Mouse (Mus musculus): ENCODE results near the gene Ints1. TPM values are rescaled to one million over a fixed set of nuclear protein-coding genes. Genes with fewer than 3 reads are reported as not detected.
A peak's percentile ranks its signal among the peaks of the same experiment; 100 is the strongest.

The Ints1 gene
- 103 and 119 TPM in 2 replicates for total RNA-seq (2014; rRNA removed)
- 22.4 TPM in 2 replicates for polyA plus RNA-seq (2015; fragmentation: Nextera tagmentation; extraction: Ambion mirVana)

DNA sequence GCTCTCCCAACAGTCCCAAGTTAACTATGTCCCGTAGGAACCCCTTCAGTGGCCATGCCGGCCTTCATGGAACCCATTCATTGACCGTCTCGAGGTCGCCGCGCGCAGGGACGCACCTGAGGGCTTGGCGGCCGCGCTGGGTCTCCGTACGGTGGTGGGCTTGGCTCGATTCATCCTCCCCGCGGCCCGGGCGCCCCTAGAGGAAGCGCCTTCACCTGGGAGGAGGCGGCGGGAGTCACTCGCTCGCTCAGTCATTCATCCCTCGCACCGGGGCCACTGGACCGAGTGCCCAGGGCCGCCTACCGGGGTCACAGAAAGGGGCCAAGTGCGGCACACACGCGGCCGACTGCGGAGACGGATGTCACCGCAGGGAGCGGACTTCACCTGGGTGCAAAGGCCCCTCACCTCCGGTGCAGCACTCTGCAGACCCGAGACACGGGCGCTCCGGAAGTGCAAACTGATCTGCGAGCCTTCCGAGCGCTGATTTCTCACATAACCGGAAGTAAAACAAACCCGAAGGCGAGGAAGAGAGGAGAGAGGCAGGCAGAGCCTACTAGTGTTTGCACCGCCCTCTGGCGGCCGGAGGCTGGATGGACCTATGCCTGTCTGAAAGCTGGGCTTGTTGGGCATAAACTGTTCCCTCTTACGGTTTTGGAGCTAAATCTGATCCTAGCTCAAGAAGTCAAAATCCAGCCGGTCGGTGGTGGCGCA lies at the start of gene Ints1:
Ints1 (minus strand) TSS at position 459 of the 711 bp plus-strand sequence.
- Histone ChIP-seq H3K27ac (ENCODE audit: low read depth, low read length) (peak within 1 kb of the TSS; percentile 45), H3K9me3 (ENCODE audit: low read length) (no peaks in the 10 kb centered on the region), H3K4me2 (ENCODE audit: low read depth) (peak within 1 kb of the TSS; percentile 90), H3K36me3 (ENCODE audit: insufficient read depth) (peaks cover 35% of the 10 kb centered on the region), H3K4me3 (ENCODE audit: low read depth, low read length) (peak within 1 kb of the TSS; percentile 93), H3K27me3 (ENCODE audit: insufficient read depth, low read length) (no peaks in the 10 kb centered on the region), H3K9ac (peak within 1 kb of the TSS; percentile 87), H3K4me1 (ENCODE audit: insufficient read depth) (no peaks in the 10 kb centered on the region)
- peak; percentile 98 for TF ChIP-seq CTCF (IDR thresholded peaks at IDR 0.05; ENCODE audit: low read depth)
- ATAC-seq, result peak; percentile 99
- DNase-seq, result peak; percentile 96
- WGBS, result 1% methylated on average over 55 of the region's 55 CpGs

DNA sequence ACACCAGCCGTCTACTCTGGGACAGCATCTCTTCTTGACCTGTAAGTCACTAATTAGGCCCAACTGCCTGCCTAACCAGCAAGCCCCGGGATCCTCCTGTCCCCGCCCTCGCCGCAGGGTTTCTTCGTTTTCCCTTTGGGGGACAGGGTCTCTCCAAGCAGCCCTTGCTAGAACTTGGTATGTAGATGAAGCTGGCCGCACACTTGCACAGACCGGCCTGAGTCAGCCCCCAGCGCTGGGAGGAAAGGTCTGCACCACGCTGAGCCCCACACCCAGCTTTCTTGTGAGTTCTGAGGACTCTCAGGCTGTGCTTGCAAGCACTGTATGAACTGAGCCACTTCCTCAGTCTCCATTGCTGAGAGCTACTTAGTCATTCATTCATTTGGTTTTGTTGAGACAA lies 49.1 kb upstream of the Ints1 start:
- no peak for DNase-seq
- TF ChIP-seq CTCF (IDR thresholded peaks at IDR 0.05; ENCODE audit: low read depth), result no peak
- WGBS, result 91% methylated on average over 10 of the region's 10 CpGs
- peaks cover 28% of the 10 kb centered on the region for H3K36me3 ChIP-seq (ENCODE audit: insufficient read depth)
- H3K4me3 ChIP-seq (ENCODE audit: low read depth, low read length), result no peak overlapping the region
- H3K9me3 ChIP-seq (ENCODE audit: low read length), result no peaks in the 10 kb centered on the region
- H3K4me2 ChIP-seq (ENCODE audit: low read depth), result peak overlapping the region; percentile 81; the same call in 1 of the 2 replicates
- no peaks in the 10 kb centered on the region for H3K27me3 ChIP-seq (ENCODE audit: insufficient read depth, low read length)
- H3K4me1 ChIP-seq (ENCODE audit: insufficient read depth), result peaks cover 11% of the 10 kb centered on the region
- H3K9ac ChIP-seq, result no peak overlapping the region
- H3K27ac ChIP-seq (ENCODE audit: low read depth, low read length), result no peak overlapping the region
- no peak for ATAC-seq

DNA sequence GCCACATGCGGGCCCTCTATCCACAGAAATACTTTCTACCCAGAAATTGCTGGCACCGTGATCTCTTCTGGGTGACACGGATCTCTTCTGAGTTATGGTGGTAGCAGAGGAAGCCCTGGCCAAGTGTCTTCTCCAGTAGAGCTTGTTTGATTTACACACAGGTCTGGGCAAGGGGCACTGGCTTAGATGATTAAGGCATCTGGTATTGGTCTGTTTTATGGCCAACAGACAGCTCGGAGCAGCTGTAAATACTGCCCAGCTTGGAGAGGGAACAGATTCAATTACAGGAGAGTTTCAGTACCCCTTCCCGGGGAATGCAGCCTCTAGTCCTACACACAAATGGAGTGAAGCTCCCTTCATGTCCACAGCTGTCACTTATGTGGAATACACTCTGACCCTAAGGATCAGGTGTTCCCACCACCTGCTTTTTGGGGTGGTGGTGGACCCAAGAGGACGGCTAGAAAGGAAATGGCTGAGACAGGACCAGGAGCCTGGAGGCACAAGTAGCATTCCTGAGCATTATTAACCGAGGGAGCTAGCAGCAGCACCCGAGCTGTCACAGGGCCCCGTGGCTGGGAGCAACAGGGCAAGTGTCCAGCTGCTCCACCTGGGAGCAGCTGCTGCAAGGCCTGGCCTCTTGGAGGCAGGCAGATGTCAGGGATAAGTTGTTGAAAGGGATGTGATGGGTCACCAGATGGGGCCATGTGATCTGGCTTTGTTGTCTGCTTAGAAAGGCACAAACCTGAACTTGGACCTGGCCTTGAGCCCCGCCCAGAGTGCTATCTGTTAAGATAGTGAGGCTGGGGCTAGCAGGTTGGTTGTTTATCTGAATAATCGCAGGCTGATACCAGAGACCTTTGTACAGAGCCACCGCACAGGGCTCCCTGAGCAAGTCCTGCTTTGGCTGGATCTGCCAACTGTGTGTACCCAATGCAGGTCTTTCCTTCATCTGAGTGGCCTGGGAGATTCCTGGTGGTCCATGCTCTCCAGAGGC lies 46.3 kb upstream of the Ints1 start:
- Histone ChIP-seq H3K4me1 (ENCODE audit: insufficient read depth) (peaks cover 11% of the 10 kb centered on the region), H3K36me3 (ENCODE audit: insufficient read depth) (peaks cover 28% of the 10 kb centered on the region), H3K27ac (ENCODE audit: low read depth, low read length) (no peak overlapping the region), H3K9me3 (ENCODE audit: low read length) (no peaks in the 10 kb centered on the region), H3K4me2 (ENCODE audit: low read depth) (no peak overlapping the region), H3K27me3 (ENCODE audit: insufficient read depth, low read length) (no peaks in the 10 kb centered on the region), H3K4me3 (ENCODE audit: low read depth, low read length) (no peak overlapping the region), H3K9ac (no peak overlapping the region)
- DNase-seq (no peak), ATAC-seq (no peak)
- TF ChIP-seq CTCF (IDR thresholded peaks at IDR 0.05; ENCODE audit: low read depth), result no peak
- 85% methylated on average over 12 of the region's 12 CpGs for WGBS

DNA sequence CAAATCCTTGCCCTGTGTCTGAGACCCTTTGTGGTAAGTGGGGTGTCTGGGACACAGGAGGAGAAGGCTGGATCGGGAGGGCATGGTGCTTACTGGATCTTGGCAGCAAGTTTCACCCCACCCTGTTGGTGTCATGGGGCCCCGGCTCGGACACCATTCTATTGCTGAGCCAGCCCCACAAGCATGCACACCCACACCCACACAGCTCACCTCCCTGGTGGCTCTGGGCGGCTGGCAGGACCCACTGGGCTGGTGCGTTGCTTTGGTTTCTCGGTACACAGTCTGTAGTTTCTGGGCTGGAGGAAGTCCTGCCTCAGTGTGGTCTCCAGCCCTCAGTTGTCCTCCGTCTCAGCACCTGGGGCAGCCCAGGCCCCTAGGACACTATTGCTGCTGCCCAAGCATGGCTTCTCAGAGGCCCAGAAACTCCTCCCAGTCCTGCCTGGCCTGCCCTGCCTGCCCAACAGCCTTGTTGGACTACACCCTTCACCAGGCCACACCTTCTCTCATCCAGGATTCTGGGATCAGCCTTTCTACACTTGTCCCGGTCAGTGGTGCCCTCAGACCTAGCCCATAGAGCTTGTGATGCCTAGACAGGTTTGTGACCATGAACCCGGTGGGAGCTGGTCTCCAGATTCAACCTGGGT lies 44.2 kb upstream of the Ints1 start, which contains the start of gene Tmem184a:
Tmem184a (minus strand) TSS at position 380 of the 644 bp plus-strand sequence.
- H3K27me3 ChIP-seq (ENCODE audit: insufficient read depth, low read length), result no peaks in the 10 kb centered on the region
- no peak within 1 kb of the TSS for H3K4me3 ChIP-seq (ENCODE audit: low read depth, low read length)
- H3K9me3 ChIP-seq (ENCODE audit: low read length), result no peaks in the 10 kb centered on the region
- no peak within 1 kb of the TSS for H3K4me2 ChIP-seq (ENCODE audit: low read depth)
- DNase-seq (no peak), ATAC-seq (no peak)
- TF ChIP-seq CTCF (IDR thresholded peaks at IDR 0.05; ENCODE audit: low read depth), result no peak
- peaks cover 28% of the 10 kb centered on the region for H3K36me3 ChIP-seq (ENCODE audit: insufficient read depth)
- H3K4me1 ChIP-seq (ENCODE audit: insufficient read depth), result no peaks in the 10 kb centered on the region
- no peak within 1 kb of the TSS for H3K9ac ChIP-seq
- no peak within 1 kb of the TSS for H3K27ac ChIP-seq (ENCODE audit: low read depth, low read length)
- WGBS, result 91% methylated on average over 9 of the region's 9 CpGs

DNA sequence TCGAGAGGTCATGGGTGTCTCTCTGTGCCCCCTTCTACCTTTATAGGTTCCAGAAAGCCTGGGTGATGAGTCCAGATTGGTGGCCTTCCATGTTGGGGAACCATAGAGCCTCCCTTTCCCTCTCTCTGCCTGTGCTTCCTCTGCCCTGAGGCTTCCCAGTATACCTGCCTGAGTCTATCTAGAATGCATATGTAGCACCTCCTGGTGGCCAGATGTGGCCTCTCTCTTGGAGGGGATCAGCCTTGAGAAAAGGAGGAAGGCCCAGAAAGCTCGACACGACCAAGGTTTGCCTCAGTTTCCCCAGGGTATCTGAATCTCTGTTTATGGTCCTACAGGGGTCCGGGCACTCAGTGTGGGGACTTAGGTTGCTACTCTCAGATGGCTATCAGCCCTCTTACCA lies 43.3 kb upstream of the Ints1 start:
- no peak overlapping the region for H3K4me3 ChIP-seq (ENCODE audit: low read depth, low read length)
- H3K9me3 ChIP-seq (ENCODE audit: low read length), result no peaks in the 10 kb centered on the region
- DNase-seq (peak; percentile 36), ATAC-seq (peak; percentile 58; the same call in 1 of the 2 replicates)
- H3K27ac ChIP-seq (ENCODE audit: low read depth, low read length), result no peak overlapping the region
- TF ChIP-seq CTCF (IDR thresholded peaks at IDR 0.05; ENCODE audit: low read depth), result peak; percentile 62
- 48% methylated on average over 4 of the region's 4 CpGs for WGBS
- no peak overlapping the region for H3K4me2 ChIP-seq (ENCODE audit: low read depth)
- H3K36me3 ChIP-seq (ENCODE audit: insufficient read depth), result peaks cover 26% of the 10 kb centered on the region
- no peaks in the 10 kb centered on the region for H3K4me1 ChIP-seq (ENCODE audit: insufficient read depth)
- H3K27me3 ChIP-seq (ENCODE audit: insufficient read depth, low read length), result no peaks in the 10 kb centered on the region
- H3K9ac ChIP-seq, result no peak overlapping the region

DNA sequence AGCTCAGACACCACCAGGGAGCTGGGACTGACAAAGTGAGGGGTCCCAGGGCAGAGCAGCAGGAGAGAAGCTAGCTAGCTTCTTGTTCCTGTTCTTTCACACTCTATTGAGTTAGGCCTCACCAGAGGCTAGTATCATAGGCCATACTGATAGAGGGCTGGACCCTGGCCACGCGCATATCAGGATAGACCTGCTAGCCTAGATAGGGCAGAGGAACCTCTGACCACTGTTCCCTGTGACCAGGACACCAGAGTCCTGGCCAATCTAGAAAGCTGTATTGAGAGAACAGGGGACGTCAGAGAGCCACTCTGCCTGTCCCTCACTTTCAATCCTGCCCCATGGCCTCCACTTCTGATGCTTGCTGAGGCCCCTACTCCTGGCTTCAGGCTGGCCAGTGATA lies 42.6 kb upstream of the Ints1 start:
- no peak for TF ChIP-seq CTCF (IDR thresholded peaks at IDR 0.05; ENCODE audit: low read depth)
- no peaks in the 10 kb centered on the region for H3K9me3 ChIP-seq (ENCODE audit: low read length)
- no peak overlapping the region for H3K27ac ChIP-seq (ENCODE audit: low read depth, low read length)
- H3K4me1 ChIP-seq (ENCODE audit: insufficient read depth), result no peaks in the 10 kb centered on the region
- no peak overlapping the region for H3K4me2 ChIP-seq (ENCODE audit: low read depth)
- no peaks in the 10 kb centered on the region for H3K27me3 ChIP-seq (ENCODE audit: insufficient read depth, low read length)
- no peak overlapping the region for H3K9ac ChIP-seq
- 87% methylated on average over 3 of the region's 3 CpGs for WGBS
- H3K36me3 ChIP-seq (ENCODE audit: insufficient read depth), result peaks cover 19% of the 10 kb centered on the region
- ATAC-seq, result no peak
- H3K4me3 ChIP-seq (ENCODE audit: low read depth, low read length), result no peak overlapping the region
- no peak for DNase-seq
